Mouse (Mus musculus): ENCODE results near the gene Selenos. TPM values are rescaled to one million over a fixed set of nuclear protein-coding genes. Genes with fewer than 3 reads are reported as not detected.

Gene Selenos
- polyA plus RNA-seq, 1 experiment = 163 TPM

GRCm38 (mm10) chr7:66118796-66119195, 39.3 kb downstream of the Selenos start:
- Histone ChIP-seq H3K36me3 (ENCODE audit: control insufficient read depth, insufficient read depth, low read length) (no peaks in the 10 kb centered on the region), H3K4me1 (ENCODE audit: control insufficient read depth, insufficient read depth, low read length) (peaks cover 3% of the 10 kb centered on the region; the same call in 1 of the 2 replicates), H3K27me3 (ENCODE audit: control insufficient read depth, insufficient read depth, low read length) (no peaks in the 10 kb centered on the region), H3K27ac (ENCODE audit: control insufficient read depth, insufficient read depth, low read depth, low read length) (no peak overlapping the region), H3K4me3 (ENCODE audit: control insufficient read depth, low read depth, low read length) (no peak overlapping the region)
- TF ChIP-seq POLR2A (IDR thresholded peaks at IDR 0.05; ENCODE audit: control insufficient read depth, low read depth, low read length) (no peak), CTCF (IDR thresholded peaks at IDR 0.05; ENCODE audit: control insufficient read depth, insufficient read depth, insufficient replicate concordance, low read depth, low read length) (no peak)

GRCm38 (mm10) chr7:66120139-66120538, 40.7 kb downstream of the Selenos start:
- no peaks in the 10 kb centered on the region for H3K27me3 ChIP-seq (ENCODE audit: control insufficient read depth, insufficient read depth, low read length)
- TF ChIP-seq CTCF (IDR thresholded peaks at IDR 0.05; ENCODE audit: control insufficient read depth, insufficient read depth, insufficient replicate concordance, low read depth, low read length) = no peak
- TF ChIP-seq POLR2A (IDR thresholded peaks at IDR 0.05; ENCODE audit: control insufficient read depth, low read depth, low read length) = no peak
- no peaks in the 10 kb centered on the region for H3K36me3 ChIP-seq (ENCODE audit: control insufficient read depth, insufficient read depth, low read length)
- peaks cover 3% of the 10 kb centered on the region; the same call in 1 of the 2 replicates for H3K4me1 ChIP-seq (ENCODE audit: control insufficient read depth, insufficient read depth, low read length)
- H3K4me3 ChIP-seq (ENCODE audit: control insufficient read depth, low read depth, low read length) = no peak overlapping the region
- H3K27ac ChIP-seq (ENCODE audit: control insufficient read depth, insufficient read depth, low read depth, low read length) = no peak overlapping the region

- H3K36me3 ChIP-seq (ENCODE audit: control insufficient read depth, insufficient read depth, low read length) = no peaks in the 10 kb centered on the region
- TF ChIP-seq CTCF (IDR thresholded peaks at IDR 0.05; ENCODE audit: control insufficient read depth, insufficient read depth, insufficient replicate concordance, low read depth, low read length) (no peak), POLR2A (IDR thresholded peaks at IDR 0.05; ENCODE audit: control insufficient read depth, low read depth, low read length) (no peak)
These were observed 41.4 kb downstream of the Selenos start for GRCm38 (mm10) chr7:66120702-66121396.

GRCm38 (mm10) chr7:66124551-66124968, 45.1 kb downstream of the Selenos start:
- H3K27ac ChIP-seq (ENCODE audit: control insufficient read depth, insufficient read depth, low read depth, low read length) = no peak overlapping the region
- H3K4me3 ChIP-seq (ENCODE audit: control insufficient read depth, low read depth, low read length) = no peak overlapping the region
- H3K27me3 ChIP-seq (ENCODE audit: control insufficient read depth, insufficient read depth, low read length) = no peaks in the 10 kb centered on the region
- no peaks in the 10 kb centered on the region for H3K36me3 ChIP-seq (ENCODE audit: control insufficient read depth, insufficient read depth, low read length)
- H3K4me1 ChIP-seq (ENCODE audit: control insufficient read depth, insufficient read depth, low read length) = no peaks in the 10 kb centered on the region
- TF ChIP-seq POLR2A (IDR thresholded peaks at IDR 0.05; ENCODE audit: control insufficient read depth, low read depth, low read length) = no peak
- no peak for TF ChIP-seq CTCF (IDR thresholded peaks at IDR 0.05; ENCODE audit: control insufficient read depth, insufficient read depth, insufficient replicate concordance, low read depth, low read length)

More at GRCm38 (mm10) chr7:66120702-66121396, 41.4 kb downstream of the Selenos start:
- Histone ChIP-seq H3K4me3 (ENCODE audit: control insufficient read depth, low read depth, low read length) (no peak overlapping the region), H3K4me1 (ENCODE audit: control insufficient read depth, insufficient read depth, low read length) (peaks cover 3% of the 10 kb centered on the region; the same call in 1 of the 2 replicates), H3K27me3 (ENCODE audit: control insufficient read depth, insufficient read depth, low read length) (no peaks in the 10 kb centered on the region), H3K27ac (ENCODE audit: control insufficient read depth, insufficient read depth, low read depth, low read length) (no peak overlapping the region)

GRCm38 (mm10) chr7:66125368-66125767, 45.9 kb downstream of the Selenos start:
- TF ChIP-seq POLR2A (IDR thresholded peaks at IDR 0.05; ENCODE audit: control insufficient read depth, low read depth, low read length) = no peak
- TF ChIP-seq CTCF (IDR thresholded peaks at IDR 0.05; ENCODE audit: control insufficient read depth, insufficient read depth, insufficient replicate concordance, low read depth, low read length) = no peak
- Histone ChIP-seq H3K4me3 (ENCODE audit: control insufficient read depth, low read depth, low read length) (no peak overlapping the region), H3K27ac (ENCODE audit: control insufficient read depth, insufficient read depth, low read depth, low read length) (no peak overlapping the region), H3K4me1 (ENCODE audit: control insufficient read depth, insufficient read depth, low read length) (no peaks in the 10 kb centered on the region), H3K27me3 (ENCODE audit: control insufficient read depth, insufficient read depth, low read length) (no peaks in the 10 kb centered on the region), H3K36me3 (ENCODE audit: control insufficient read depth, insufficient read depth, low read length) (no peaks in the 10 kb centered on the region)

- no peaks in the 10 kb centered on the region for H3K36me3 ChIP-seq (ENCODE audit: control insufficient read depth, insufficient read depth, low read length)
- no peak for TF ChIP-seq POLR2A (IDR thresholded peaks at IDR 0.05; ENCODE audit: control insufficient read depth, low read depth, low read length)
- TF ChIP-seq CTCF (IDR thresholded peaks at IDR 0.05; ENCODE audit: control insufficient read depth, insufficient read depth, insufficient replicate concordance, low read depth, low read length) = no peak
- no peaks in the 10 kb centered on the region for H3K27me3 ChIP-seq (ENCODE audit: control insufficient read depth, insufficient read depth, low read length)
- H3K4me3 ChIP-seq (ENCODE audit: control insufficient read depth, low read depth, low read length) = no peak overlapping the region
- no peaks in the 10 kb centered on the region for H3K4me1 ChIP-seq (ENCODE audit: control insufficient read depth, insufficient read depth, low read length)
- H3K27ac ChIP-seq (ENCODE audit: control insufficient read depth, insufficient read depth, low read depth, low read length) = no peak overlapping the region
These were observed 48.6 kb downstream of the Selenos start for GRCm38 (mm10) chr7:66127951-66128645.

GRCm38 (mm10) chr7:66128857-66129256, 49.4 kb downstream of the Selenos start:
- Histone ChIP-seq H3K4me1 (ENCODE audit: control insufficient read depth, insufficient read depth, low read length) (no peaks in the 10 kb centered on the region), H3K27me3 (ENCODE audit: control insufficient read depth, insufficient read depth, low read length) (no peaks in the 10 kb centered on the region), H3K27ac (ENCODE audit: control insufficient read depth, insufficient read depth, low read depth, low read length) (no peak overlapping the region), H3K4me3 (ENCODE audit: control insufficient read depth, low read depth, low read length) (no peak overlapping the region), H3K36me3 (ENCODE audit: control insufficient read depth, insufficient read depth, low read length) (no peaks in the 10 kb centered on the region)
- no peak for TF ChIP-seq POLR2A (IDR thresholded peaks at IDR 0.05; ENCODE audit: control insufficient read depth, low read depth, low read length)
- TF ChIP-seq CTCF (IDR thresholded peaks at IDR 0.05; ENCODE audit: control insufficient read depth, insufficient read depth, insufficient replicate concordance, low read depth, low read length) = no peak
